Mouse (Mus musculus) natural killer cell, adult 2 months (primary cell): ENCODE measurements at regions not wholly inside any gene's neighbourhood (a gene's known extent, or its start where the extent isn't known, plus 50 kb on each side); places are given as distances from the start of the nearest gene placed in this dataset.

Experiments
- DNase-seq, 2 experiments: peaks; one replicate each; pipeline ENCODE4 v3.0.0; 2022; ENCODE audit warnings: low spot score in 2 of 2

GRCm38 (mm10) chr14:76244338-76245062 lies 133.8 kb downstream of the Nufip1 start:
- no peak for DNase-seq

- DNase-seq, result no peak
These were observed 134.3 kb downstream of the Nufip1 start for GRCm38 (mm10) chr14:76245063-76245396.

- DNase-seq, result no peak
These were observed 137.0 kb downstream of the Nufip1 start for GRCm38 (mm10) chr14:76247664-76248063.

- no peak for DNase-seq
These were observed 143.2 kb downstream of the Nufip1 start for GRCm38 (mm10) chr14:76253850-76254249.

- DNase-seq, result no peak
These were observed 144.1 kb downstream of the Nufip1 start for GRCm38 (mm10) chr14:76254565-76255501.

GRCm38 (mm10) chr14:76255971-76256370 lies 145.3 kb downstream of the Nufip1 start:
- no peak for DNase-seq

- no peak for DNase-seq
These were observed 147.9 kb downstream of the Nufip1 start for GRCm38 (mm10) chr14:76258626-76259025.

- no peak for DNase-seq
These were observed 150.1 kb downstream of the Nufip1 start for GRCm38 (mm10) chr14:76260628-76261293.

- DNase-seq, result no peak
These were observed 151.1 kb upstream of the Tsc22d1 start for GRCm38 (mm10) chr14:76263682-76264081.

- no peak for DNase-seq
These were observed 148.9 kb upstream of the Tsc22d1 start for GRCm38 (mm10) chr14:76265819-76266218.

GRCm38 (mm10) chr14:76266249-76266648 lies 148.5 kb upstream of the Tsc22d1 start:
- DNase-seq, result no peak

- DNase-seq, result no peak
These were observed 147.7 kb upstream of the Tsc22d1 start for GRCm38 (mm10) chr14:76267091-76267490.

GRCm38 (mm10) chr14:76271190-76271589 lies 143.6 kb upstream of the Tsc22d1 start:
- no peak for DNase-seq

- no peak for DNase-seq
These were observed 141.9 kb upstream of the Tsc22d1 start for GRCm38 (mm10) chr14:76272840-76273239.

GRCm38 (mm10) chr14:76276655-76277054 lies 138.1 kb upstream of the Tsc22d1 start:
- no peak for DNase-seq

GRCm38 (mm10) chr14:76278751-76279450 lies 135.9 kb upstream of the Tsc22d1 start:
- DNase-seq, result no peak

- DNase-seq, result no peak
These were observed 135.2 kb upstream of the Tsc22d1 start for GRCm38 (mm10) chr14:76279561-76279960.

- DNase-seq, result no peak
These were observed 132.9 kb upstream of the Tsc22d1 start for GRCm38 (mm10) chr14:76281867-76282266.

- DNase-seq, result no peak
These were observed 127.0 kb upstream of the Tsc22d1 start for GRCm38 (mm10) chr14:76287768-76288167.

GRCm38 (mm10) chr14:76290401-76291018 lies 124.3 kb upstream of the Tsc22d1 start:
- DNase-seq, result no peak

- no peak for DNase-seq
These were observed 122.5 kb upstream of the Tsc22d1 start for GRCm38 (mm10) chr14:76292211-76292610.
